Comparison of ENCODE assay signal across 16 mouse cellular contexts in the genomic region with DNA sequence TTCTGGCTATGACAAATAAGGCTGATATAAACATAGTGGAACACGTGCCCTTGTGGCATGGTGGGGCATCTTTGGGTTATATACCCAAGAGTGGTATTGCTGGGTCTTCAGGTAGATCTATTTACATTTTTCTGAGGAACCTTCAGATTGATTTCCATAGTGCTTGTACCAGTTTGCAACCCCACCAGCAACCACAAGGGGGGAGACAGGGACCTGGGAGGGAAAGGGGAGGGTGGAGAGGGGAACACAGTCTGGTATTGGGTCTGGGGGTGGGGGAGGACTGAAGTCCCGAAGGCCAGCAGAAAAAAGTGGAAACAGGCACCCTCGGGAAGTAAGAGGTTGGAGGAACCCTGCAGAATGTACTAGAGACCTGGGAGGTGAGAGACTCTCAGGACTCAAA.
DNase-seq lines count a peak whose midpoint lies in the region; ATAC-seq and TF ChIP-seq lines count a peak whose summit lies in the region.
"Had no signal": no experiment of that assay in that cellular context is flagged by ENCODE, and none has a peak within 500 bp of the region (broad histone marks: within the 10 kb centered on the region; RNA-seq: fewer than 3 reads in every experiment).

No protein-coding gene starts in this region.

- DNase-seq in gastrocnemius, adult 2 months: no peak
- DNase-seq in gastrocnemius, postnatal 4 days (ENCODE audit: low spot score in 2 of 2): no peak
- DNase-seq in layer of hippocampus, adult 2 months (ENCODE audit: low spot score in 2 of 2): no peak
- no peak for DNase-seq in layer of hippocampus, postnatal 25 days (ENCODE audit: extremely low spot score in 1 of 2, low spot score in 1 of 2)
- peak; percentile 9 for DNase-seq in thymus, postnatal 4 days
- no peak for DNase-seq in thymus, postnatal 0 days (ENCODE audit: low spot score)
- DNase-seq in stomach, postnatal 0 days (ENCODE audit: low spot score): no peak
- DNase-seq in left cerebral cortex, adult 8-10 months (ENCODE audit: low spot score in 2 of 2): no peak
- DNase-seq: cerebellum, adult 11-12 months; left cerebral cortex, postnatal 4 days; thymus, adult 2 months had no signal

- WGBS in stomach, postnatal 0 days: 46% methylated on average over 3 of the region's 3 CpGs

- no peaks in the 10 kb centered on the region for H3K4me1 ChIP-seq in stomach, postnatal 0 days (replicated peaks; ENCODE audit: control insufficient read depth, insufficient read depth)
- H3K4me1 ChIP-seq: embryonic facial prominence, embryonic 15.5 days; heart, embryonic 15.5 days; hindbrain, embryonic 15.5 days; midbrain, embryonic 10.5 days; neural tube, embryonic 15.5 days had no signal

- H3K9me3 ChIP-seq in stomach, postnatal 0 days (ENCODE audit: control insufficient read depth, low read length): no peaks in the 10 kb centered on the region
- H3K9me3 ChIP-seq: embryonic facial prominence, embryonic 15.5 days; heart, embryonic 15.5 days; hindbrain, embryonic 15.5 days; midbrain, embryonic 10.5 days; neural tube, embryonic 15.5 days had no signal

- H3K4me2 ChIP-seq in stomach, postnatal 0 days (replicated peaks; ENCODE audit: low read depth): no peak overlapping the region
- H3K4me2 ChIP-seq: embryonic facial prominence, embryonic 15.5 days; heart, embryonic 15.5 days; hindbrain, embryonic 15.5 days; neural tube, embryonic 15.5 days had no signal

- TF ChIP-seq CTCF in gastrocnemius, adult 2 months (IDR thresholded peaks at IDR 0.05): peak; percentile 29; the same call in 1 of the 2 replicates
- peak; percentile 40 for TF ChIP-seq CTCF in layer of hippocampus, adult 2 months (conservative IDR thresholded peaks at IDR 0.05)
- TF ChIP-seq CTCF in stomach, postnatal 0 days (IDR thresholded peaks at IDR 0.05; ENCODE audit: low read depth): peak; percentile 48

- no peak for TF ChIP-seq EP300 in stomach, postnatal 0 days (optimal IDR thresholded peaks at IDR 0.05)

- no peak overlapping the region for H3K4me3 ChIP-seq in gastrocnemius, adult 2 months
- H3K4me3 ChIP-seq in layer of hippocampus, adult 2 months: no peak overlapping the region
- no peak overlapping the region for H3K4me3 ChIP-seq in stomach, postnatal 0 days (ENCODE audit: low read depth, low read length)
- H3K4me3 ChIP-seq: embryonic facial prominence, embryonic 15.5 days; heart, embryonic 15.5 days; hindbrain, embryonic 15.5 days; midbrain, embryonic 10.5 days; neural tube, embryonic 15.5 days had no signal

- H3K36me3 ChIP-seq in stomach, postnatal 0 days (ENCODE audit: control insufficient read depth, insufficient read depth, low read length): no peaks in the 10 kb centered on the region
- H3K36me3 ChIP-seq: embryonic facial prominence, embryonic 15.5 days; heart, embryonic 15.5 days; hindbrain, embryonic 15.5 days; midbrain, embryonic 10.5 days; neural tube, embryonic 15.5 days had no signal

- no peak for ATAC-seq in stomach, postnatal 0 days (ENCODE audit: low FRiP score, low TSS enrichment)

- no peak overlapping the region for H3K27ac ChIP-seq in gastrocnemius, adult 2 months
- H3K27ac ChIP-seq in layer of hippocampus, adult 2 months: no peak overlapping the region
- no peak overlapping the region for H3K27ac ChIP-seq in stomach, postnatal 0 days (replicated peaks)
- H3K27ac ChIP-seq: embryonic facial prominence, embryonic 15.5 days; heart, embryonic 15.5 days; hindbrain, embryonic 15.5 days; midbrain, embryonic 10.5 days; neural tube, embryonic 15.5 days had no signal

- H3K27me3 ChIP-seq in stomach, postnatal 0 days (ENCODE audit: control insufficient read depth, insufficient read depth, low read length): no peaks in the 10 kb centered on the region
- H3K27me3 ChIP-seq: embryonic facial prominence, embryonic 15.5 days; heart, embryonic 15.5 days; hindbrain, embryonic 15.5 days; neural tube, embryonic 15.5 days had no signal

- intact Hi-C loops in gastrocnemius, adult 2 months (cut with DNase I): loop anchor here (10.0 kb wide), 1 partner anchor 118 kb away; no protein-coding TSS in a partner anchor

- no peak overlapping the region for H3K9ac ChIP-seq in stomach, postnatal 0 days (ENCODE audit: low read length)
- H3K9ac ChIP-seq: embryonic facial prominence, embryonic 15.5 days; heart, embryonic 15.5 days; hindbrain, embryonic 15.5 days; neural tube, embryonic 15.5 days had no signal
